Mouse (Mus musculus) A20 (cell line): ENCODE measurements at regions not wholly inside any gene's neighbourhood (a gene's known extent, or its start where the extent isn't known, plus 50 kb on each side); places are given as distances from the start of the nearest gene placed in this dataset.

ENCODE experiments used
- DNase-seq: peaks from one replicate; pipeline ENCODE4 v3.0.0-alpha.2; 2011; ENCODE audit warnings: low read depth, low spot score

GRCm38 (mm10) chr4:142568556-142568955 lies 329.4 kb upstream of the Kazn start:
- no peak for DNase-seq

DNA sequence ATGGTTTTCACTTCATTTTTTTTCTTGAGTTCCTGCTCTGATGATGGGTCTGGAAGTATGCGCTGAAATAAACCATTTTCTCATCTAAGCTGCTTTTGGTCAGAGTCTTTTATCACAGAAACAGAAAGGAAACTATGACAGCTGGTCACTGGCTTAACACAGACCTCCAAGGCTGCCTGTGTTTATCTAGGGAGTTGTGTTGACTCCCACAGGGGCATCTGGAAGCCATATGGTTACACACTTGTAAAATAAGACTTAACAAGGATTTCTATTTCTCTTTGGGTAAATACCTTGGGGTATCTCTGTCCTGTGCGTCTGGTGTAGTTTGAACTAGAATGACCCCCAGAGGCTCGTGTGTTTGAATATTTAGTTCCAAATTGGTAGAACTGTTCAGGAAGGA lies 315.5 kb upstream of the Kazn start:
- no peak for DNase-seq

DNA sequence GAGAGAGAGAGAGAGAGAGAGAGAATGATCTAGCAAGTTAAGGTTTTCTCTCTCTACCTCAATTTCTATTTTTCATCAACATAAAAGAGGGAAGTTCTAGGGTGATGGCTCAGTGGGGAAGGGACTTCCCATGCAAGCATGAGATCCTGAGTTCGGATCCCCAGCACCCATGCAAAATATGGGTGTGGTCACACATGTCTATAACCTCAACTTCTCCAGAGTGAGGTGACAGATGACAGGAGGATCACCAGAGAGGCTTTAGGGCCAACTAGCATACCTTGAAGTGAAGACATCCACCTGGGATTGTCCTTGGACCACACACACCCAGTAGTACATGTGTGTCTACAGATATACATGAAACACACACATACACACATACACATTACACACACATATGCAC lies 306.7 kb upstream of the Kazn start:
- DNase-seq, result peak; percentile 90

- peak; percentile 82 for DNase-seq
Measured at GRCm38 (mm10) chr4:142545187-142545586, 306.0 kb upstream of the Kazn start.

GRCm38 (mm10) chr4:142544736-142545135 lies 305.5 kb upstream of the Kazn start:
- peak; percentile 91 for DNase-seq

GRCm38 (mm10) chr4:142539200-142539750 lies 300.1 kb upstream of the Kazn start:
- no peak for DNase-seq

DNA sequence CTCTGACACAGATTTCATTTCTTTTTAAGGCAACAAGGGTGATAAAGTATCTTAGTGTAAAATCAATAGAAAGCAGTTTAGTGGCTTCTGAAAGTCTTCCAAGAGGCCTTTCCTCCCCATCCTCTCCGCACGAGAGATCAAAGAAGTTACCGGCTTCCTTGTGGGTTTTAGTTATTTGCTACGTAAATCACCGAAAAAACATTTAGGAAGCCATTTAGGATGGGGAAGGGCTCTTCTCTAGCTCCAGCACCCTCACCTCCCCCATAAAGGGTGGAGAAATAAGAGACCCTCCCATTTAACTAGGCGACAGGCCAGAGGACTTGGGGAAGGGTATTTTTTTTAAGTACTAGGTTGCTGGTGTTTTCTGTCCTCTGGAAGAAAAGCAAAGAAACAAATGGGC lies 287.9 kb upstream of the Kazn start:
- no peak for DNase-seq

GRCm38 (mm10) chr4:142517478-142518455 lies 278.6 kb upstream of the Kazn start:
- DNase-seq, result no peak

DNA sequence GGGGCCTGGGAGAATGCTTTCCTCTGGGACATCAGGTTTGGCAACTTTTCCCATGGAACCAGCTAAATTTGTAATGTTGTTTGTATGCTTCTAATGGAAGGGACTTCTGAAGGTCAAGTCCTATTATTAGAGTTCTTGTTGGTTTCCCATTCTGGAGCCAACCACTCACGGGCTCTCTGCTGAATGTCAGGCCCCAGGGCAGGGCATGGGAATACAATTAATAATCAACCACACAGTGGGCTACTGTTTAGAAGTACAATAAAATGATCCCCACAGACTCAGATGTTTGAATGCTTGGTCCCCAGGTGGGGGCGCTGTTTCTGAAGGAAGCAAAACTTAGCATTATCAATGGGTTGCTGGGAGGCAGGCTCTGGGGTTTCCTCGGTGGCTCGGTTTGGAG lies 275.6 kb upstream of the Kazn start:
- no peak for DNase-seq

GRCm38 (mm10) chr4:142509386-142509785 lies 270.2 kb upstream of the Kazn start:
- DNase-seq, result no peak

- no peak for DNase-seq
Measured at GRCm38 (mm10) chr4:142506383-142507211, 267.4 kb upstream of the Kazn start.

DNA sequence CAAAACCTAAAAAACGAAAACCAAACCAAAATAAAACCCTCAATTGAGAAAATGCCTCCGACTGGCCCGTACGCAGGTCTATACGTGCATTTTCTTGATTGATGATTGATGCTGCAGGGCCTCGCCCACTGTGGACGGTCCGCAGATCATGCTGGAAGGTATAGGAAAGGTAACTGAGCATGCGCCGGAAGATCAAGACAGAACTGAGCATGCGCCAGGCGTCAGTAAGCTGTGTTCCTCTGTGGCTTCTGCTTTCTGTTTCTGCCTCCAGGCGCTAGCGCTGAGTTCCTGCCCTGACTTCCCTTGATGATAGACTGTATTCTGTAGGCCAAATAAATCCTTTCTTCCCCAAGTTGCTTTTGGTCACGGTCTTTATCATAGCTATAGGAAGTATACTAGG lies 264.6 kb upstream of the Kazn start:
- DNase-seq, result peak; percentile 94

GRCm38 (mm10) chr4:142501177-142501576 lies 262.0 kb upstream of the Kazn start:
- no peak for DNase-seq

- no peak for DNase-seq
Measured at GRCm38 (mm10) chr4:142500541-142500940, 261.3 kb upstream of the Kazn start.

DNA sequence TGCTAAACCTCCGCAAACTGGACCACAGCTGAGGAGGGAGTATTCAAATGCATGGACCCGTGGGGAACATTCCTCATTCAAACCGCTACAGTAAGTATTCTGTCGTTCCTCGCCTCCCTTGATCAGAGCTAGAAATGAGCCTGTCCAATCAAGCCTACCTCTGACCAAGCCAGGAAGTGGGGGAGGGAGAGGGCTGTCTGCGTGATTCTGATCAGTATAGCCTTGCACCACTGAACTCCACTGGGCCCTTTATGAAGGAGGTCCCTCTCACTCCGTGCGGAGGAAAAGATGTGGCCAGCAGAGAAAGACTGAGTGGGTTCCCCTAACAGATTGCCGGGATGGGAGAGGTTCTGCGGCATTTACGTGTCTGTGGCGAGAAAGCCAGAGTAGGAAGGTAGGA lies 257.4 kb upstream of the Kazn start:
- DNase-seq, result no peak

- no peak for DNase-seq
Measured at GRCm38 (mm10) chr4:142492926-142493492, 253.8 kb upstream of the Kazn start.

DNA sequence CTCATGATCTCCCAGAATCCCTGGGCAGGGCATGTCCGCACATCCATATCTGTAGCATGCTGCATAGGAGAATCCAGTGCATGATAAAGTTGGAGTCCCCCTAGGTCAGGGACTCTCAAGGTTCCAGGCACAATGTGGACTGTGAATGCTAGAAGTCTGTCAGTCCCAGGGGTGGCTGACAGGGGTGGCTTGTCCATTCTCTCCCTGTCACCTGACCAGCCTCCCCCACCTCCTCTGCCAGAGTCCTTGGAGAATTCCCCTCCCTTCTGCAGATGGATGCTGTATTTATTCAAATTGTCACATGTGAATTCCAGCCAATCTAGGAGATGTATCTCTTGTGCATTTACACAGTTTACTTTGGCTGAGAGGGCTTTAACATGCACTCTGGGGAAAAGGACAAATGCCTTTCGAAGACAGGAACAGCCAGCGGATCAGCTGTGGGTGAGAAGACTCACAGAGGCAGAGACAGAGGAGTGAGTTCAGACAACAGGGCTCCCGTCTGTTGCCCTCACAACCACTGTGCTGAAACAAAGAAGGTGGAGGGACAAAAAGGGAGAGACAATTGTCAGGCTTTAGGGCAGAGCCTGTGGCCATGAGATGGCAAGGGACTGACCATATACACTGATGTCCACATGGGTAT lies 246.7 kb upstream of the Kazn start:
- DNase-seq, result no peak

DNA sequence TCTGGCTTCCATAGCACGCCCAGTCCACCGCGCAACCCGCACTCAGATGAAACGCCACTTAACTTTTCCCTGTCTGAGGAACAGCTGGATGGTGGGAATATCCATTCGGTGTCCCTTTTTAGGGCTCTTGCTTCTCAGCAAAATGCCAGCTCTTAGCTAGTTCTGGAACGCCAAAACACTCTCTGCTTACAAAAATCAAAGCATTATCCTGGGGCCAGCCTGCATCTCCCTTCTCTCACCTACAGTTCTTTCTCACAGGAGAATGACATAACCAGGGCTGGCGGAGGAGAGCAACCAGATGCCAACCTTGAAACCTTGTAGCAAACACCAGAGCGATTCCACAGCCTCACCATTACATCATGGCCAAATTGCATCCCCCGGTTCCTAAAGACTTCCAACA lies 236.4 kb upstream of the Kazn start:
- no peak for DNase-seq

DNA sequence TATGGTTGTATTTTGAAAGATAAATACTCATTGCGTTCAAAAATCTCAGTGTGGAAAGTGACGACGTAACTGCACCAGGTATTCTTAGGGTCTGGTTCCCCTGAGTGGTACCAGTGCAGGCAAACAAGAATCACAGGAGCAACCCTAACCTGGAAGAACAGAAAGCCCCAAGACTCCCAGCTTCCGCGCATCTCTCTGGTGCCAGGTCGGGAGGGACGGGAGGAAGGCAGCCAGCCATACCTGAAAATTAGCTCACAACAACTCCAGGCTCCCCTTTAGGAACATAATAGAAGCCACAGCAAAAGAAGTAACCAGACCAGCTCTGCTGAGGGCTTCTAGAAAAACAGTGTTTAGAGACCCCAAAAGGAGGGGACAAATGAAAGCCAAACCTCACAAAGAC lies 235.4 kb upstream of the Kazn start:
- DNase-seq, result no peak

GRCm38 (mm10) chr4:142474018-142474417 lies 234.8 kb upstream of the Kazn start:
- DNase-seq, result no peak

DNA sequence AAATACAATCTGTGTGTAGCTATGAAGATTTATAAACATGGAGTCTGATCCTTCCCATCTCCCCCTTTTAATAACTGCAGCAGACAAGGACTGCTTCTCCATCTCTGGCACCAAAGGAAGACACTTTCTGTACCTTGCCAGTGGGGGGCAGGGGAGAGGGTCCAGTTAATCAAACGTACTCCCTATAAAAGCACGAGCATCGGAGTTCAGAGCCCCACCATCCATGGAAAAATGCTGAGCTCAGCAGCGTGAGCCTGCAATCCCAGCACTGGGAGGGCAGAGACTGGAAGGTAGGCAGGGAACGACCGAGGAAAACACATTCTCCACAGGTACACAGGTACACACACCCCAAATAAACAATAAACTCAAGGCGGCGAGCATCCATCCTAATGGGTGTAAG lies 234.1 kb upstream of the Kazn start:
- DNase-seq, result no peak
